Comparison of ENCODE assay signal across 9 mouse cellular contexts in the genomic region with DNA sequence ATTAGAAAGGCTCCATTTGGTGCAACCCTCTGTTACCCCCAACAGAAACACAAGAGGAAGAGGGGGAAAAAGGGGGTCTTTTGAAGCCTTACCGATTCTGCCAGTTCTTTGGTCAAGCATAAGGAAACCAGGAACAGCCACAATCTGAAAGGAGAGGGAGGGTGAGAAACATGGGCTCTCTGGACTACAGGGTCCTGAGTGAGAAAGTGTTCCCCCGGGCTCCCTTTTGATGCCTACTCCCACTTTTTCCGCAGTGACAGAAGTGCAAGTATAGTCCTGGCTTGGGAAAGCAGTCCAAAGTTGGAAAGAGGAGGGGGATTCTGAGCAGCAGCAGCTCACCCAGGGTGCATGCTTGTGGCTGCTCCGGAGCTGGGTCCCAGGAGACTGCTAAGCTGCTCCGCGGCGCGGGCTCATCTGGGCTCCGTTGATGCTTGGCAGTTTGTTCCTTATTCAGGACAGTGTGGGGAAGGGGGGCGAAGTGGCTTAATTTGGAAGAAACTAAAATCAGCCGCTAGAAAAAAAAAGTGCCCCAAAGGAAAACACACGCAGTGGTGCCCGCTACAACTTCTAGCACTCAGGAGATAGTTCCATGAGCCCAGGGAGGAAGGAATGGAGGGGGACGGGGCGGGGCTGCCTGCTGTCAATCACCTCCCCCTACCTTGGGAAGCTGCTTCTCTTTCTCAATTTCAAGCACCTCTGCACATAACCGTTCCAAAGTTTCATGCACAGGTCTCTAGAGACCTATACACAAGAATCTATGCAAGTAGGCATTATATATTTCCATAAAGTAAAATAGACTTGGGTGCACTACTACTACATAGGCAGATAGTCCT. TPM values are rescaled to one million over a fixed set of nuclear protein-coding genes. Genes with fewer than 3 reads are reported as not detected.
DNase-seq lines count a peak whose midpoint lies in the region; ATAC-seq and TF ChIP-seq lines count a peak whose summit lies in the region.
"Had no signal": no experiment of that assay in that cellular context is flagged by ENCODE, and none has a peak within 500 bp of the region (broad histone marks: within the 10 kb centered on the region; RNA-seq: fewer than 3 reads in every experiment).

Col4a6 (minus strand) TSS at position 607 of the 833 bp plus-strand sequence.

- peak; percentile 77 for ATAC-seq in hindbrain, embryonic 16.5 days
- no peak for ATAC-seq in liver, embryonic 16.5 days (ENCODE audit: low read depth)

- no peaks in the 10 kb centered on the region for H3K4me1 ChIP-seq in embryonic fibroblast, embryonic 13.5 days (ENCODE audit: control insufficient read depth, insufficient read depth, low read length)
- H3K4me1 ChIP-seq in hindbrain, embryonic 16.5 days (ENCODE audit: control insufficient read depth, insufficient read depth, low read depth, low read length) = no peaks in the 10 kb centered on the region
- no peaks in the 10 kb centered on the region for H3K4me1 ChIP-seq in liver, embryonic 16.5 days (ENCODE audit: control insufficient read depth, low read depth, low read length)
- H3K4me1 ChIP-seq in small intestine, adult 2 months (ENCODE audit: control insufficient read depth, insufficient read depth, insufficient read length, low read length) = no peaks in the 10 kb centered on the region

- H3K9ac ChIP-seq in hindbrain, embryonic 16.5 days (ENCODE audit: low read depth, low read length) = 0 out of 2 replicates have a peak within 1 kb of the TSS, but pooled peaks have one; percentile 27
- H3K9ac ChIP-seq in liver, embryonic 16.5 days (ENCODE audit: low read depth, low read length) = no peak within 1 kb of the TSS

- TF ChIP-seq POLR2A in embryonic fibroblast, embryonic 13.5 days (IDR thresholded peaks at IDR 0.05; ENCODE audit: low read depth, low read length) = no peak
- TF ChIP-seq POLR2A in small intestine, adult 2 months (IDR thresholded peaks at IDR 0.05; ENCODE audit: low read depth, low read length) = no peak

- no peaks in the 10 kb centered on the region for H3K36me3 ChIP-seq in hindbrain, embryonic 16.5 days (ENCODE audit: control insufficient read depth, insufficient read depth, low read length)
- no peaks in the 10 kb centered on the region for H3K36me3 ChIP-seq in liver, embryonic 16.5 days (ENCODE audit: control insufficient read depth, insufficient read depth)
- H3K36me3 ChIP-seq in small intestine, adult 2 months (ENCODE audit: control insufficient read depth, insufficient read depth, low read length) = no peaks in the 10 kb centered on the region
- H3K36me3 ChIP-seq: G1E had no signal

- peak within 1 kb of the TSS; percentile 68 for H3K4me2 ChIP-seq in hindbrain, embryonic 16.5 days (ENCODE audit: low read length)
- peak within 1 kb of the TSS; percentile 4; the same call in 1 of the 2 replicates for H3K4me2 ChIP-seq in liver, embryonic 16.5 days (ENCODE audit: low read depth, low read length)

- no peak within 1 kb of the TSS for H3K27ac ChIP-seq in layer of hippocampus, adult 2 months
- H3K27ac ChIP-seq in embryonic fibroblast, embryonic 13.5 days (ENCODE audit: insufficient read depth, low read length) = no peak within 1 kb of the TSS
- no peak within 1 kb of the TSS for H3K27ac ChIP-seq in hindbrain, embryonic 16.5 days (ENCODE audit: low read depth, low read length)
- no peak within 1 kb of the TSS for H3K27ac ChIP-seq in liver, embryonic 16.5 days (ENCODE audit: low read length)
- H3K27ac ChIP-seq in small intestine, adult 2 months (ENCODE audit: insufficient read depth, low read depth, low read length) = no peak within 1 kb of the TSS

- no peak for DNase-seq in layer of hippocampus, adult 2 months (ENCODE audit: low spot score in 2 of 2)
- DNase-seq in layer of hippocampus, postnatal 10 days (ENCODE audit: low spot score in 2 of 2) = no peak
- DNase-seq in left cerebral cortex, adult 9 months (ENCODE audit: low spot score in 2 of 2) = no peak
- no peak for DNase-seq in c-Kit-positive CD71-positive TER-119-positive erythroid progenitor cells, embryonic 14.5 days (ENCODE audit: low spot score)

- 18% methylated on average over 16 of the region's 16 CpGs for WGBS in hindbrain, embryonic 16.5 days
- WGBS in liver, embryonic 16.5 days (ENCODE audit: insufficient replicate concordance) = 18% methylated on average over 16 of the region's 16 CpGs
- WGBS in small intestine, adult 2 months = 14% methylated on average over 16 of the region's 16 CpGs

- peaks cover 6% of the 10 kb centered on the region for H3K27me3 ChIP-seq in hindbrain, embryonic 16.5 days (replicated peaks; ENCODE audit: control insufficient read depth, insufficient read depth, low read length)
- H3K27me3 ChIP-seq in liver, embryonic 16.5 days (ENCODE audit: control insufficient read depth, insufficient read depth, low read depth, low read length) = peaks cover 5% of the 10 kb centered on the region
- H3K27me3 ChIP-seq in small intestine, adult 2 months (ENCODE audit: control insufficient read depth, insufficient read depth, low read length) = no peaks in the 10 kb centered on the region

- H3K4me3 ChIP-seq in layer of hippocampus, adult 2 months = peak within 1 kb of the TSS; percentile 18; the same call in 1 of the 2 replicates
- H3K4me3 ChIP-seq in embryonic fibroblast, embryonic 13.5 days (ENCODE audit: insufficient read depth, low read length) = peak within 1 kb of the TSS; percentile 52; the same call in 1 of the 2 replicates
- H3K4me3 ChIP-seq in hindbrain, embryonic 16.5 days (ENCODE audit: low read length) = peak within 1 kb of the TSS; percentile 29
- H3K4me3 ChIP-seq in liver, embryonic 16.5 days (ENCODE audit: low read depth, low read length) = no peak within 1 kb of the TSS
- H3K4me3 ChIP-seq in small intestine, adult 2 months (ENCODE audit: low read depth, low read length) = 0 out of 2 replicates have a peak within 1 kb of the TSS, but pooled peaks have one; percentile 10

- H3K9me3 ChIP-seq in hindbrain, embryonic 16.5 days (ENCODE audit: control insufficient read depth, low read length) = no peaks in the 10 kb centered on the region
- H3K9me3 ChIP-seq in liver, embryonic 16.5 days (replicated peaks; ENCODE audit: control insufficient read depth, low read length) = no peaks in the 10 kb centered on the region
- H3K9me3 ChIP-seq: G1E had no signal

- TF ChIP-seq CTCF in layer of hippocampus, adult 2 months (conservative IDR thresholded peaks at IDR 0.05) = no peak
- no peak for TF ChIP-seq CTCF in embryonic fibroblast, embryonic 13.5 days (IDR thresholded peaks at IDR 0.05; ENCODE audit: borderline replicate concordance, insufficient read depth, low read length)
- TF ChIP-seq CTCF in small intestine, adult 2 months (IDR thresholded peaks at IDR 0.05; ENCODE audit: extremely low read depth, insufficient read length, insufficient replicate concordance, low read depth, low read length) = no peak

RNA-seq across cellular contexts. Expression of gene Col4a6, which starts in this region (rescaled TPM):
- 1 to 10 TPM; 1.1 to 1.2 TPM for total RNA-seq in layer of hippocampus, adult 2 months (2021)
- 1 to 10 TPM; 1.9 to 2.6 TPM for total RNA-seq in layer of hippocampus, postnatal 10 days (2021)
- polyA plus RNA-seq in embryonic fibroblast, embryonic 13.5 days (2011; ENCODE audit: insufficient read length, low read depth, missing spikeins) = 2.2 and 2.3 TPM in 2 replicates
- polyA plus RNA-seq in hindbrain, embryonic 16.5 days (2015; fragmentation: Nextera tagmentation; extraction: Ambion mirVana) = 2.9 and 3.9 TPM in 2 replicates
- 0.11 and 0.14 TPM in 2 replicates for polyA plus RNA-seq in liver, embryonic 16.5 days (2015; fragmentation: Nextera tagmentation; extraction: Ambion mirVana)
- 0.44 and 0.66 TPM in 2 replicates for polyA plus RNA-seq in small intestine, adult 2 months (2012; rRNA removed)
- total RNA-seq: G1E had no signal
- polyA plus RNA-seq: G1E had no signal
